Mouse (Mus musculus) urinary bladder, postnatal 10 days (tissue): ENCODE results near the gene Clstn3.
"Not testable (repeated sequence)": the region's sequence is repeated elsewhere in the genome, so short reads cannot be mapped to it uniquely, and the experiment has no call there.

Experiments
- DNase-seq: peaks from one replicate; pipeline ENCODE4 v3.0.0; 2022; ENCODE audit warnings: low spot score

Gene Clstn3

DNA sequence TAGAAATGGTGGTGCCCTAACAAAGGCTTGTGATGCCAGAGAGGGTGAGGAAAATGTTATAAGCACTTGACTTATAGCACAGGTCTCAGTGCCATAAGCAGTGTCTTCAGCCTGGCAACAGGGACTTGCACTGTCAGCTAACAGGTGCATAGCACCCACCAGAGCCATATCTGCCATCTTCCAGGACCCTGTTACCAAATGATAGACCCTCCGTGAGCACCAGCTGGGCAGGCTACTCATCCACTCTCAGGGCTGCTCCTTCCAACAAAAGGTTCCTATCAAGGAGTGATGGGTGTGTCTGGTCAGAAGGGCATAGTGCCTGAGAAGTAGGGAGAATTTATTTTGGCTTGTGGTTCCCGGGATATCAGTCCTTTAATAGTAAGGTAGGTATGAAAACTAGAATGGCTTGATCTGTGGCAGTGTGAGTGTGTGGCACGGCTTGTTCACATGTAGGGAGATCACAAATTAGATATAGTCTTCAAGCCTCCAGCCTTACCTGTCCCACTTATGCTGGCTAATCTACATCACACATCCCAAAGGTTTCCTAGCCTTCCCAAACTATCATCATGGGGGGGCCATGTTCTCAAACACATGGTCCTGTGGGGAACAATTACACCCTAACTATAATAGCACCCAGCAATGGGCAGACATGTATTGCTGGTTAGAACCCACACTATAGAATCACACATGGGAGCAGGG, 14.4 kb upstream of the Clstn3 start:
- no peak for DNase-seq

DNA sequence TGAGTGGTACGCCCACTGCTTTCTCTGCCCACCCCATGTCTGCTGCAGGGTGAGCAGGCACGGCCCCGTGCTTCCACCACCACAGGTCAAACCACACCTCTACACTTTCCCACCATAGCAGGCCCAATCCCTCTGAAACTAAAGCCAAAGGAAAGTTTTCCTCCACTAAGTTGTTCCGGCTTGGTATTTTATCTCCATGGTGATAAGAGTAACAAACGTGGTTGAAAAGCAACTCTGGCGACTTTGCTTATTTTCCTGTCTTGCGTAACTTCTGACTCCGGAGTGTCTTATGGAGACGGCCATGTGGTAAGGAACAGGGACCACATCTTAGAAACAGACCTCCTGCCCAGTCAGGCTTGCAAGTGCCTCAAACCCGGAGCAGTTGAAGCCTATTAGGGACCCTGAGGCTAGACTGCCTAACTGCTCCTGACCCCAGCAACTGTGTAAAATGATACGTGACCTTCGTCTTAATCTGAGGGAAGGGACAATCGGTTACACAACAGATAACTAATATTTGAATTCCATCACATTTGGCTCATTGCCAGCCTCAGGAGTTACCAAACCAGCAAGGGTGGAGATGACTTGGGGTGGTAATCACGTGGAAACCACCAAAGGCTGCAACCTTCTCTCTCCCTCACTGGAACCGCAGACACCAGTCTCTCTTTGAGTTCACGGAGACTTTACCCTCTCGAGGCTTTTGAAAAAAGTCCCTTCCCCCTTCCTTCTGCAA, 13.5 kb upstream of the Clstn3 start:
- no peak for DNase-seq

- no peak for DNase-seq
Measured at GRCm38 (mm10) chr6:124477221-124477655, 12.6 kb upstream of the Clstn3 start.

DNA sequence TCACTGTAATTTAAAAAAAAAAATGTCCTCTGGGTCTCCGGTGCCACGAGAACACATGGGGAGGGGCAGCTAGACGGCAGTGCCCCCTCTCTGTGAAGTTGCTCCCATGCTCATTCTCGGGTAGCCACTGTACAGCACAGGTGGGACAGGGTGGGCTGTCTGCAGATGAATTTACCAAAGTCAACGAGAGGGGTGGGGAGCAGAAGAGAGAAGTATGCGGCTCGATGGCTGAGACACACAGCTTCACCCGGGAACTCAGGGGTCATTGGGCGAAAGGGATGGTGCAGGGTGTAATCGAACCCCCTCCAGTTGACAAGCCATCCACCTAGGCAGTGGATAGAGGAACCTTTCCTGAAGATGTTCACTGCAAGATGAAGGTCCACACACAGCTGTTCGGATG, 12.2 kb upstream of the Clstn3 start:
- DNase-seq: no peak

- no peak for DNase-seq
Measured at GRCm38 (mm10) chr6:124476216-124476615, 11.6 kb upstream of the Clstn3 start.

- DNase-seq: not testable (repeated sequence)
Measured at GRCm38 (mm10) chr6:124475335-124476075, 10.9 kb upstream of the Clstn3 start.

GRCm38 (mm10) chr6:124474621-124475020, 10.0 kb upstream of the Clstn3 start:
- no peak for DNase-seq

- DNase-seq: no peak
Measured at GRCm38 (mm10) chr6:124472801-124473200, 8.2 kb upstream of the Clstn3 start.

- DNase-seq: not testable (repeated sequence)
Measured at GRCm38 (mm10) chr6:124471783-124472638, 7.4 kb upstream of the Clstn3 start.

GRCm38 (mm10) chr6:124471121-124471520, 6.5 kb upstream of the Clstn3 start:
- DNase-seq: no peak

DNA sequence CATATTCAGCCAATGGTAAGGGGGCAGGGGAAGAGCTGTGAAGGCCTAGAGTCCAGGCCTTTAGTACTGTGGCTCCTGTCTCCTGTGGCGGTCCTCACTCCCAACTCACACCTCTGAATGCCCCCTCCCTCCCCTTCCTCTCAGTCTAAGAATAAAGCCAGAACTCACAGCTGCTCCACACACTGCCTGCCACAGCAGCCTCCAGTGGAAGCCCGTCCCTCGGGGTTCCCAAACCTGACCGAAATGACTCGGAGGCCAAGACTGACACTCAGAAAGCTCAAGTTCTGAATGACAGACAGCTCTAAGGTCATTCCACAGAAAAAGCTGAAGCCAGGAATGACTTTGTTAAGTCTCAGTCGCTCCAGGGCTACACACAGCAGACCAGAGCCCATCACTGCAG, 1.1 kb upstream of the Clstn3 start:
- DNase-seq: no peak

DNA sequence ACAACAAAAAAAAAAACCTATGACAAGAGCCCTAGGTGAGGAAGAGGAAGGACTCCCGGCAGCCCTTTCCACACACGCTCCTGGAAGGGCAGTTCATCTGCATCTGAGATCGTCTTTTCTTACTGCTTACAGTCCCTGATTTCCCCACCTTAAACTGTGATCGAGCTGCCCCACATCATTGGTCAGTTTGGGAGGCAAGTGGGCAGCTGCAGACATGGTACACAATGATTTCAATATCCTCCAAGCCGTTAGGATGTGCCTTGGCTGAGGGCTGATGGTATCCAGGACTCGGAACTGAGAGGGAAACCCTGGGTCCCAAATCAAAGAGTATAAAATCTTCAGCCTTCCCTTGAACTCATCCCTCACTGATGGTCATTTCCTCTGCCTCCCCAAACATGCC, 705 bp upstream of the Clstn3 start:
- no peak for DNase-seq

DNA sequence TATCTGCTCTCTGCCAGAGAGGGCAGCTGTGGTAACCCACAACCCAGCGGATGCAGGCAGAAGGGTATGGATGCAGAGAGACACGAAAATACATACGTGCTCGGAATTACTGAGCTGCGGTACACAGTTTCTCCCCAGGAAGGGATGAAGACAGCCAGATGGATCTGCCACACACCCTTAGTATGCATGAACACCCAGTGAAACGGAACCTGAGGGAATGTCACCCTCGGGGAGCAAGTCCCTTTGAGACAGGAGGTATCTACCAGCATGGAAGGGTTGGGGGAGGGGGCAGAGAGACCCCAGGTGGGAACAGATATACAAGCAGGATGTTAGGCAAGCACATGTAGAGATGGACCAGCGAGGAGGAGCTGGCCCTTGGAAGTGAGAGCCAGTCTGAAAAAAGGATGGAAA, 708 bp downstream of the Clstn3 start:
- no peak for DNase-seq

DNA sequence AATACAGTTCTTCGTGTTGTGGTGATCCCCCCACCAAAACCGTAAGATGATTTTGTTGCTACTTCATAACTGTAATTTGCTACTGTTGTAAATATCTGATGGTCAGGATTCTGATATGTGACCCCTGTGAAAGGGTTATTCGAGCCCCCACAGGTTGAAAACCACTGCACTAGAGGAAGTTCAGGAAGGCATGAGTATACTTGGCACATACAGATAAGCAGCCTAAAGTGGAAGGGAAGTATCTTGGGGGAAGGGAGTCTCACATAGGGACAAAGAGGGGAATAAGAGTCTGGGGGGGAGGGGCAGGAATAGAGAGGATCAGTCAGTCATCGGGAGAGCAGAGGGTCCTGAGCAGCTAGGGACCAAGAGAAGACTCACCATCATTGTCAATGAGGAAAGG, 5.2 kb downstream of the Clstn3 start:
- no peak for DNase-seq

DNA sequence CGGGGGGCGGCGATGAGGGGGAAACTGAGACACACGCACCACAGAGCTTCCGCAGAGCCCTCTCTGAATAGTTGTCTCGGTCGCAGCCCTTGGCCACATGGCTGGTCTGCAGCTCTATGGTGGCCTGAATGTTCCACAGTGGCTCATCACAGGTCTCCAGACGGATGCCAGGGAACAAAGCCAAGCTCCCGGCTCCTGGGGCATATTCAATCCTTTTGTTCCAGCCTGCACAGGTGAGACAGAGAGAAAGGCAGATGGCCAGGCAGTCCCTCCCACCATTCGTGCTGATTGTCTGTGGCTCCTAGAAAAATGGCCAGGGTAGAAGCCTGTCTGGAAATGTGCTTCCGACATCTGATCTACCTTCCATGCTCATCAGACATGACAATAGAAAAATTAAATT, 6.1 kb downstream of the Clstn3 start:
- no peak for DNase-seq

DNA sequence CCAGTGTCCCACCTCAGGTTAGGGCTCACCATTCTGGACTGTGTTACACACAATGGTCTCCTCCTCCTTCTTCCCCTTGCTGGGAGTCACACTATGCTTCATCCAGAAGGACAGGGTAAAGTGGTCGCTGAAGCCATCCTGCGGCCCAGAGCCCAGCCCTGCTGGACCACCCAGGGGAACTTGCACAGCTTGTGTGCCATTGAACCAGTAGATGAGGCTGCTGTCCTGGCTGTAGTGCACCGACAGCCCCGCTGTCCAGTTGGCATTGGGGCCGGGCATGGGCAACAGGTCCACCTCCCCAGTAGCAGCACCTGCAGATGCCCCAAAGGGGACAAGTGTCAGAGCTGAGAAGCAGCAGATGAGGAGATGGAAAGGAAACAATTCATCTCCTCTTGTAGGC, 6.8 kb downstream of the Clstn3 start:
- no peak for DNase-seq

- no peak for DNase-seq
Measured at GRCm38 (mm10) chr6:124456243-124456642, 8.4 kb downstream of the Clstn3 start.

DNA sequence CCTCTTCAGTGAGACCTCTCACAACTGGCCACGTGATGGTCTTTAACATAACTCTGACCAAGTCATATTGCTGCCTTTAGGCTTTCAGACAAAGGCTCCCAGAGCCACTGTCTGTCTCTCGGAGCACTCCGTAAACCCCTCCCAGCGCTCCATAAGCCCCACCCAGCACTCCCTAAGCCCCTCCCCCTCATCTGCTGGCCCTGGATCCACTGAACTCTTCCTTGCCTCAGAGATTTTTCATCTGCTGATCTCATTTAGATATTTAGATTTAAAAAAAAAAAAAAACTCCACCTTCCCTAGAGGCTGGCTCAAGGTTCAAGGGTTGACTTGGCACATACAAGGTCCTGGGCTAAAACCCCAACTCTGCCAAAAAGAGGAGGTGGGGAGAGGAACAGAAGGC, 10.8 kb downstream of the Clstn3 start:
- no peak for DNase-seq

GRCm38 (mm10) chr6:124451995-124452394, 12.6 kb downstream of the Clstn3 start:
- no peak for DNase-seq

DNA sequence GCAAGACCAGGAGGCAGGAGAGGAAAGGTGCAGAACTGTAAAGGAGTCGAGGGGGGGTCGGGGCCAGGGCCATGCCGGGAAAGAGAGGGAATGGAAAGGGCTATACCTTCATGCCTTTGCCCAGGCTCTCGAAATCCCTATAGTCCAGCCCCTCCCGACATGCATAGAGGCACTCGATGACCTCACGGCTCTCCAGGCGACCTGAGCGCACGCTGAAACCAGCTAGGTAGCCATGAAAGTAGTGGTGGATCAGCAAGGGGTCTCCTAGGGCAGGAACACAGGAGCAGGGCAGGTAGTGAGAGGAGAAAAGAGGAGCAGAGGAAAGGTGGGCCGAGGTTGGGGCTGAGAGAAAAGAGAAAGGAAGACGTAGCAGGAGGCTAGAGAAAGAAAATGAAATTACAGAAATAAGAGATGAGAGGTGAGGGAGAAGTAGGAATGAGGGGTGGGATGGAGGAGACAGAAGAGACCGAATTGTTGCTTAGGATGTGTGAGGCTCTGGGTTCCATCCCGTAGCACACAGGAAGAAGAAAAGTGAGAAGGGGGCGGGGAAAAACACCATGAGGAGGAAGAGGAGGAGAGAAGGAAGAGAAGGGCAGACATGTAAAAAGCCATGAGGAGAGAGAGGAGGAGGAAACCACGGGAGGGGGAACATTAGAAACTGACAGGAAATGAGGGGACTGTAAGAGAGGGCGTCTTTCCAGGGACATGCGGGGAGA, 14.8 kb downstream of the Clstn3 start:
- no peak for DNase-seq

- no peak for DNase-seq
Measured at GRCm38 (mm10) chr6:124448959-124449667, 15.5 kb downstream of the Clstn3 start.
